12 mouse cellular contexts compared by ENCODE assay signal in the genomic region with DNA sequence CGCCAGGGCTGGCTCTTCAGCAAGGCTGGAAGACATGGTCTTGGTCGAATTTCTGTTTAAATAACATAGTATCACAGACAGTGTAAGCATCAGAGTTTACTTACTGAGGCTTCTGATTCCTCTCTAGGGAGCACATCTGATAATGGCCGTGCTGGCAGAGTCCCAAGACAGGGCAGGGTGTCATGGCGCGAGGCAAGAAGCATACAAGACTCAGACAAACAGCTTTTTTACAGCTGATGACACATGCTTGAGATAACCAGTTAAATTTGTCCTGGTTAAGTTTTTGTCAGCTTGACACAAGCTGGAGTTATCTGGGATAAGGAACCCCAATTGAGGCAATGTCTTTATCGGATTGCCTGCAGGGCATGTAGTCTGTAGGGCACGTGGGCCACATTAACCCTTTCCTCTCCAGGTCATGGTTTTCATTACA. TPM values are rescaled to one million over a fixed set of nuclear protein-coding genes. Genes with fewer than 3 reads are reported as not detected.
DNase-seq lines count a peak whose midpoint lies in the region; ATAC-seq and TF ChIP-seq lines count a peak whose summit lies in the region.
"Had no signal": no experiment of that assay in that cellular context is flagged by ENCODE, and none has a peak within 500 bp of the region (broad histone marks: within the 10 kb centered on the region; RNA-seq: fewer than 3 reads in every experiment).

No protein-coding gene starts in this region.

- ATAC-seq in lung, embryonic 14.5 days (ENCODE audit: insufficient read depth) = peak; percentile 83
- peak; percentile 43; the same call in 1 of the 2 replicates for ATAC-seq in intestine, embryonic 15.5 days
- ATAC-seq: midbrain, embryonic 13.5 days had no signal

- 7% methylated on average over 7 of the region's 7 CpGs for WGBS in lung, embryonic 14.5 days
- 16% methylated on average over 7 of the region's 7 CpGs for WGBS in intestine, embryonic 15.5 days

- H3K9ac ChIP-seq in lung, embryonic 14.5 days = no peak overlapping the region
- H3K9ac ChIP-seq in intestine, embryonic 15.5 days = no peak overlapping the region
- H3K9ac ChIP-seq: embryonic facial prominence, embryonic 13.5 days; midbrain, embryonic 13.5 days had no signal

- H3K27me3 ChIP-seq in lung, embryonic 14.5 days (ENCODE audit: insufficient read depth, low read length) = no peaks in the 10 kb centered on the region
- no peaks in the 10 kb centered on the region for H3K27me3 ChIP-seq in intestine, embryonic 15.5 days (replicated peaks)
- H3K27me3 ChIP-seq: embryonic facial prominence, embryonic 13.5 days; midbrain, embryonic 13.5 days had no signal

- H3K4me3 ChIP-seq in lung, embryonic 14.5 days (ENCODE audit: low read depth, low read length) = no peak overlapping the region
- no peak overlapping the region for H3K4me3 ChIP-seq in intestine, embryonic 15.5 days (replicated peaks)
- H3K4me3 ChIP-seq: embryonic facial prominence, embryonic 13.5 days; midbrain, embryonic 13.5 days had no signal

- H3K36me3 ChIP-seq in lung, embryonic 14.5 days (ENCODE audit: insufficient read depth) = no peaks in the 10 kb centered on the region
- H3K36me3 ChIP-seq in intestine, embryonic 15.5 days = no peaks in the 10 kb centered on the region
- H3K36me3 ChIP-seq: embryonic facial prominence, embryonic 13.5 days; midbrain, embryonic 13.5 days had no signal

- DNase-seq in lung, embryonic 14.5 days = peak; percentile 84
- DNase-seq in lung, postnatal 14 days = no peak
- peak; percentile 47 for DNase-seq in c-Kit-negative CD71-positive TER-119-positive erythroid progenitor cells, embryonic 14.5 days (ENCODE audit: low read depth, low spot score)
- DNase-seq in spleen, postnatal 10 days (ENCODE audit: low spot score in 2 of 2) = peak; percentile 50 to 85
- no peak for DNase-seq in right cerebral cortex, postnatal 14 days
- DNase-seq in retina, embryonic 14.5 days (ENCODE audit: low spot score) = no peak
- DNase-seq in yolk sac, embryonic 10.5 days (ENCODE audit: low spot score) = no peak
- DNase-seq: kidney, adult 18-20 months; thymus, adult 18-20 months had no signal

- 0 out of 2 replicates have a peak overlapping the region, but pooled peaks have one; percentile 7 for H3K4me2 ChIP-seq in lung, embryonic 14.5 days
- H3K4me2 ChIP-seq in intestine, embryonic 15.5 days (replicated peaks) = no peak overlapping the region
- H3K4me2 ChIP-seq: embryonic facial prominence, embryonic 13.5 days; midbrain, embryonic 13.5 days had no signal

- TF ChIP-seq CTCF in lung, embryonic 14.5 days (IDR thresholded peaks at IDR 0.05; ENCODE audit: low read depth) = no peak

- peak overlapping the region; percentile 52; the same call in 1 of the 2 replicates for H3K27ac ChIP-seq in lung, embryonic 14.5 days (ENCODE audit: low read depth)
- no peak overlapping the region for H3K27ac ChIP-seq in intestine, embryonic 15.5 days
- H3K27ac ChIP-seq: embryonic facial prominence, embryonic 13.5 days; midbrain, embryonic 13.5 days had no signal

- H3K9me3 ChIP-seq in lung, embryonic 14.5 days (ENCODE audit: low read depth, low read length) = no peaks in the 10 kb centered on the region
- H3K9me3 ChIP-seq in intestine, embryonic 15.5 days = no peaks in the 10 kb centered on the region
- H3K9me3 ChIP-seq: embryonic facial prominence, embryonic 13.5 days; midbrain, embryonic 13.5 days had no signal

- no peaks in the 10 kb centered on the region for H3K4me1 ChIP-seq in lung, embryonic 14.5 days (ENCODE audit: insufficient read depth)
- H3K4me1 ChIP-seq in intestine, embryonic 15.5 days (replicated peaks) = no peaks in the 10 kb centered on the region
- H3K4me1 ChIP-seq: embryonic facial prominence, embryonic 13.5 days; midbrain, embryonic 13.5 days had no signal

RNA-seq across cellular contexts. Expression of gene Cc2d2b, which starts 20.8 kb away (rescaled TPM):
- polyA plus RNA-seq in lung, embryonic 14.5 days (2014; fragmentation: Nextera tagmentation; extraction: Ambion mirVana) = not detected in 2 replicates
- 0.06 TPM in 1 of 2 replicates, not detected in the other for polyA plus RNA-seq in intestine, embryonic 15.5 days (2015; fragmentation: Nextera tagmentation; extraction: Ambion mirVana)

Comparison
In these comparisons a context has a peak if more than half of its experiments do, and no peak if none do; other contexts are left out.
1. DNase-seq: peak in lung, embryonic 14.5 days (single experiment), c-Kit-negative CD71-positive TER-119-positive erythroid progenitor cells, embryonic 14.5 days (single experiment) and spleen, postnatal 10 days (2 of 2); none in lung, postnatal 14 days (single experiment), right cerebral cortex, postnatal 14 days (single experiment), retina, embryonic 14.5 days (single experiment) and yolk sac, embryonic 10.5 days (single experiment).